Mouse (Mus musculus) hindbrain, embryonic 11.5 days (tissue): ENCODE results near the gene Rmnd5a. TPM values are rescaled to one million over a fixed set of nuclear protein-coding genes. Genes with fewer than 3 reads are reported as not detected.
"Not testable (repeated sequence)": the region's sequence is repeated elsewhere in the genome, so short reads cannot be mapped to it uniquely, and the experiment has no call there.

ENCODE experiments used
- ATAC-seq: fragments of 200-750 bp; cut with Nextera tagmentation; 2 replicates; pipeline ENCODE4 v1.8.0; 2017; ENCODE audit warnings: mild to moderate bottlenecking, moderate TSS enrichment, moderate library complexity; ENCODE audit not compliant: low FRiP score
- DNase-seq: peaks from one replicate; pipeline ENCODE4 v3.0.0-alpha.2; 2015; ENCODE audit warnings: low spot score
- H3K27ac ChIP-seq: fragments of 300-500 bp; sonication (generic); 2 replicates; pipeline ENCODE4 v1.5.1; 2014; ENCODE audit warnings: mild to moderate bottlenecking, low read depth, low read length
- H3K27me3 ChIP-seq: fragments of 300-500 bp; sonication (generic); 2 replicates; pipeline ENCODE4 v1.6.1; 2014; ENCODE audit warnings: mild to moderate bottlenecking, low read length, moderate library complexity, mixed read lengths; ENCODE audit not compliant: control insufficient read depth, insufficient read depth
- H3K36me3 ChIP-seq: fragments of 300-500 bp; sonication (generic); 2 replicates; pipeline ENCODE4 v1.6.1; 2014; ENCODE audit warnings: mild to moderate bottlenecking, low read length, moderate library complexity, mixed read lengths; ENCODE audit not compliant: control insufficient read depth, insufficient read depth
- H3K4me1 ChIP-seq: fragments of 300-500 bp; sonication (generic); replicated peaks from 2 replicates; pipeline ENCODE4 v1.6.1; 2014; ENCODE audit warnings: low read length, mixed read lengths; ENCODE audit not compliant: control insufficient read depth, insufficient read depth
- H3K4me2 ChIP-seq: fragments of 300-500 bp; sonication (generic); replicated peaks from 2 replicates; pipeline ENCODE4 v1.6.1; 2014; ENCODE audit warnings: mild to moderate bottlenecking, low read depth, low read length
- H3K4me3 ChIP-seq: fragments of 300-500 bp; sonication (generic); 2 replicates; pipeline ENCODE4 v1.5.1; 2014; ENCODE audit warnings: low read depth, low read length
- H3K9ac ChIP-seq: fragments of 300-500 bp; sonication (generic); 2 replicates; pipeline ENCODE4 v1.6.1; 2014; ENCODE audit warnings: low read depth, low read length
- H3K9me3 ChIP-seq: fragments of 300-500 bp; sonication (generic); 2 replicates; pipeline ENCODE4 v1.6.1; 2016; ENCODE audit warnings: low read length; ENCODE audit not compliant: control insufficient read depth
- WGBS: fragments of 180-500 bp; shearing (Covaris S2); extraction: QIAGEN DNeasy Blood & Tissue Kit; methylation state at CpG from one replicate; pipeline ENCODE4 v1.1.7; 2014; 5-methylcytosine and 5-hydroxymethylcytosine counted together
- polyA plus RNA-seq: library from polyadenylated mRNA; unstranded; fragments of >200 nt; fragmentation: Nextera tagmentation; extraction: Ambion mirVana; gene quantifications from 2 replicates; pipeline ENCODE4 v1.2.1, GENCODE M21; 2014

The Rmnd5a gene
- polyA plus RNA-seq, 1 experiment from 2014 or later = 7.1 TPM

DNA sequence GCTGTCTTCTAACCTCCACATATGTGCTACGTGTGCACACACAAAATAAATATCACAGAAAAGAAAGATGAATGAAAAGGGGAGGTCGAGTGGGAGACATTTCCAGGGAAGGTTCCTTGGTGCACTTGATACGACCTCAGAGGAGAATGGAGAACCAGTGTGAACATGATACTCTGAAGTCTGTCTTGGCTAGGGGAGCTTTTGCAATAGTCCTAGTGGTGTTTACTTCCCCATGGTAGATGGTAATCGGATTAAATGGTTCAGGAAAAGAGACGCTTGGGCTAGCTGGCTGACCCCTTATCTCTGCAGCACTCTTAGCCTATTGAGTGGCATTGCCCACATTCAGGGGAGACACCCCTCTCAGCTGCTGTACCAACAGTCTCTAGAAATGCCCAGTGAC is 36.3 kb upstream of the Rmnd5a start:
- H3K4me2 ChIP-seq = no peak overlapping the region
- ATAC-seq (no peak), DNase-seq (no peak)
- no peaks in the 10 kb centered on the region for H3K36me3 ChIP-seq
- 74% methylated on average over 5 of the region's 5 CpGs for WGBS
- H3K27me3 ChIP-seq = no peaks in the 10 kb centered on the region
- H3K9me3 ChIP-seq = no peaks in the 10 kb centered on the region
- H3K4me3 ChIP-seq = no peak overlapping the region
- H3K4me1 ChIP-seq = no peaks in the 10 kb centered on the region
- H3K27ac ChIP-seq = no peak overlapping the region
- no peak overlapping the region for H3K9ac ChIP-seq

DNA sequence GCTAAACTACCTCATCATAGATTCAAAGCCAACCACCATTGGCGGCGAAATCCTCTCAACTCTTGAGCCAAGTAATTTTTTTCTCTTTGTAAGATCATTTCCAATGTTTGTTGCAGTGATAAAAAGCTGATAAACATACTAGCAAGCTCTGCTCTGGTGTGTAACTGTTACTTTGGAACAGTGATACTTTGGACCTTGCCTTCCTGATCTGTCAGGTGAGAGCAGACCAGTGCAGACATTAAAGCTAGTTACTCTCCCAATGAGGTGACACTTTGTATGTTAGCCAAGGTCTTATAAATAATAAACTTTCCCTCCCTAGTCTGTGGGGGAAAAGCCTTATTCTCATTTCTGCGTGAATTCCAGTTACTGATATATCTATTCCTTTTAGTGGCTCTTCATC is 35.2 kb upstream of the Rmnd5a start:
- no peak overlapping the region for H3K9ac ChIP-seq
- WGBS = 88% methylated on average over 3 of the region's 3 CpGs
- DNase-seq (no peak), ATAC-seq (no peak)
- no peak overlapping the region for H3K4me3 ChIP-seq
- no peak overlapping the region for H3K4me2 ChIP-seq
- no peak overlapping the region for H3K27ac ChIP-seq
- no peaks in the 10 kb centered on the region for H3K9me3 ChIP-seq
- H3K36me3 ChIP-seq = no peaks in the 10 kb centered on the region
- no peaks in the 10 kb centered on the region for H3K27me3 ChIP-seq
- no peaks in the 10 kb centered on the region for H3K4me1 ChIP-seq

DNA sequence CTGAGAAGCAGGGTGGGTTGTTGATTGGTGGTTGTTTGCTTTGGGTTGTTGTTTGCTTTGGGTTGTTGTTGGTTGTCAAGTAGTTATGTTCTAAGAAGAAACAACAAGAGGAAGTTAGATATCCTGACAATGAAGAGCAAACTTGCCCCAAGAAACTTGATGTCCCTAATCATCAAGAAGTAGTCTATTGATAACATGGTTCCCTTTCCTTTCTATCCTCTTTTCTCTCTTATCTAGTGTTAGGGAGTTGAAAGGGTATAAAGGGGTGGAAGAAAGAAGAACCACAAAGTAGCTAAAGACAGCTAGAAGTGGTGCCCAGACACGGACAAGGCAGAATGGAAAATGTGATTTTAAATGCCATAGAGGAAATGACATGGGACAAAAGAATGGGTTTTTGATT is 32.3 kb upstream of the Rmnd5a start:
- no peaks in the 10 kb centered on the region for H3K9me3 ChIP-seq
- H3K4me3 ChIP-seq = no peak overlapping the region
- no peaks in the 10 kb centered on the region for H3K27me3 ChIP-seq
- no peaks in the 10 kb centered on the region for H3K4me1 ChIP-seq
- no peak overlapping the region for H3K27ac ChIP-seq
- 77% methylated on average over 1 of the region's 1 CpGs for WGBS
- H3K4me2 ChIP-seq = no peak overlapping the region
- no peaks in the 10 kb centered on the region for H3K36me3 ChIP-seq
- no peak for ATAC-seq
- DNase-seq = no peak
- H3K9ac ChIP-seq = no peak overlapping the region

DNA sequence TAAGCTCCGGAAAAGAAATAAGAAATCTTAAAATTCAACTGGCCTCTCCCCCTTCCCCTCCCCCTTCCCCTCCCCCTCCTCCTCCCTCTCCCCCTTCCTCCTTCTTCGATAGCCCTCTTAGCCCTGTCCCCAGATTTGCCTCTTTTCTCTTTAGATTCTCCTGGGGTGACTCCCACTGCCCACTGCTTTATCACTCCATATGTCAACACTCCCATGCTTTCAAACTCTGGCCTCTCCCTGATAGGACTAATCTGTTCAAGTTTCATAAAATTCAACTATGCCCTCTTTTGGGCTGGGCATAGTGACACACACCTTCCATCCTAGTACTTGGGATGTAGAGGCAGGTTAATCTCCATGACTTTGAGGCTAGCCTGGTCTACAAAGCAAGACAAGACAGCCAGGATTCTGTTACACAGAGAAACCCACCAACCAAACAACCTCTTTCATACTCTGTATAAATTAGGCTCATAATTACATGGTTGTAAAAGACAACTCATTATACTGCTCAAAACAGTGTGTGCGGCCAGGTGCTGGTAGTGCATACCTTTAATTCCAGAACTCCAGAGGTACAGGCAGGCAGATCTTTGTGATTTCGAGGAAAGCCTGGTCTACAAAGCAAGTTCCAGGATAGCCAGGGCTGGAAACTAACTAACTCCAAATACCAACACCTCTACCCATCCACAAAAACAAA is 31.5 kb upstream of the Rmnd5a start:
- no peak for ATAC-seq
- H3K36me3 ChIP-seq = no peaks in the 10 kb centered on the region
- H3K4me1 ChIP-seq = no peaks in the 10 kb centered on the region
- no peak overlapping the region for H3K4me3 ChIP-seq
- no peaks in the 10 kb centered on the region for H3K27me3 ChIP-seq
- no peak overlapping the region for H3K27ac ChIP-seq
- H3K9ac ChIP-seq = no peak overlapping the region
- 81% methylated on average over 4 of the region's 4 CpGs for WGBS
- H3K9me3 ChIP-seq = no peaks in the 10 kb centered on the region
- no peak for DNase-seq
- no peak overlapping the region for H3K4me2 ChIP-seq

DNA sequence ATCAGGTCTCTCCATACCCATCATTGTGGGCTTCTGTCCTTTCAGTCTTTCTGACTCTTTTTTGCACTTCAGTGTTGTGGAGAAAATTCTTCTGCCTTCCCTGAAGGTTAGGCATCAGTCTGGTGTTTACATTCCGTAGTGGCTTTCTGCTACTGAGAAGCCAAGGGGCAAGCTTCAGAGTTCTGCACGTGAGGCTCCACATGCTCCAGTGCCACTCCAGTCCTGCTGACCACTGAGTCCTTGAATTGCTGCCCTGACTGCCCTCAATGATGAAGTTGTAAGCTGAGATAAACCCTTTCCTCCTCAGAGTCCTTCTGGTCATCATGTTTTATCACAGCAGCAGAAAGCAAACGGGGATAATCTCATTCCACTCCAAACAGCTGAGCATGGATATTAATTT is 28.9 kb upstream of the Rmnd5a start:
- DNase-seq = no peak
- no peaks in the 10 kb centered on the region for H3K4me1 ChIP-seq
- no peaks in the 10 kb centered on the region for H3K9me3 ChIP-seq
- no peaks in the 10 kb centered on the region for H3K36me3 ChIP-seq
- H3K4me3 ChIP-seq = no peak overlapping the region
- no peaks in the 10 kb centered on the region for H3K27me3 ChIP-seq
- 74% methylated on average over 3 of the region's 3 CpGs for WGBS
- H3K9ac ChIP-seq = no peak overlapping the region
- no peak overlapping the region for H3K4me2 ChIP-seq
- no peak overlapping the region for H3K27ac ChIP-seq
- no peak for ATAC-seq

DNA sequence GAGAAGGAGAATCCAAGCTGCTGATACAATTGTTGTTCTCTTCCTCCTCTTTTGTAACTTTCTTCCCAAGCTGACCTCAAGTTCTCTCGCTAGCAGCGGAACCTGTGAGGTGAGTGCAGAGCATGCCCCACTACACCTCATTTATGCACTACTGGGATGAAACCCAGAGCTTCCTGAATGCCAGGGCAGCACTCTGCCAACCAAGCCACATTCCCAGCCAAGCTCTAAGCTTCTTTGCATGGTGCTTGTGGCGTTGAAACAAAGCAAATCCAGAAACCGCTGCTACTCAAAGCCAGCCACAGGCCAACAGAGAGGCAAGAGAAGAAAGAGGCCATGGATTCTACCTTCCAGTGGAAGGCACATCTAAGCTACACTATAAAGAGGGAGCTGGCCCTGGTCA is 27.3 kb upstream of the Rmnd5a start:
- 80% methylated on average over 4 of the region's 4 CpGs for WGBS
- Histone ChIP-seq H3K27me3 (no peaks in the 10 kb centered on the region), H3K4me1 (no peaks in the 10 kb centered on the region), H3K9ac (no peak overlapping the region), H3K27ac (no peak overlapping the region), H3K9me3 (no peaks in the 10 kb centered on the region), H3K4me2 (no peak overlapping the region), H3K4me3 (no peak overlapping the region), H3K36me3 (no peaks in the 10 kb centered on the region)
- ATAC-seq = no peak
- no peak for DNase-seq

DNA sequence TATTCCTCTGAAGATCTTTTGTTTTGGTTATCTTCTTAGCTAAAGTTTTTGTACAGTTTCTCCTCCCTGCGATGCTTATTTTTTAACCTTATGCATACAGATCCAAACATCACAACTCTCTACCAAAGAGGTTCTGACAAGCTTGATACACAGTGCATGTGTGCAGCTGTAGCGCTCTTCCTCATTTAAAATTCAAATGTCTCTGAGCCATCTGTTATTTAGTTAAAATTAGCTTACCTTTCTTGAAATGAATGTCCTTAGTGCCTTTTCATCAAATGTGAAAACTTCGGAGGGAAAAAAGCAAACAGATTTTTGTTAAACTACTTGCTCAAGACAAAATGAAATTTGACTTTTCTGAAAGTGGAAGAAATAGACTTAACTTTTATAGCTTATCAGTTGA is 24.7 kb upstream of the Rmnd5a start:
- H3K9me3 ChIP-seq = no peaks in the 10 kb centered on the region

DNA sequence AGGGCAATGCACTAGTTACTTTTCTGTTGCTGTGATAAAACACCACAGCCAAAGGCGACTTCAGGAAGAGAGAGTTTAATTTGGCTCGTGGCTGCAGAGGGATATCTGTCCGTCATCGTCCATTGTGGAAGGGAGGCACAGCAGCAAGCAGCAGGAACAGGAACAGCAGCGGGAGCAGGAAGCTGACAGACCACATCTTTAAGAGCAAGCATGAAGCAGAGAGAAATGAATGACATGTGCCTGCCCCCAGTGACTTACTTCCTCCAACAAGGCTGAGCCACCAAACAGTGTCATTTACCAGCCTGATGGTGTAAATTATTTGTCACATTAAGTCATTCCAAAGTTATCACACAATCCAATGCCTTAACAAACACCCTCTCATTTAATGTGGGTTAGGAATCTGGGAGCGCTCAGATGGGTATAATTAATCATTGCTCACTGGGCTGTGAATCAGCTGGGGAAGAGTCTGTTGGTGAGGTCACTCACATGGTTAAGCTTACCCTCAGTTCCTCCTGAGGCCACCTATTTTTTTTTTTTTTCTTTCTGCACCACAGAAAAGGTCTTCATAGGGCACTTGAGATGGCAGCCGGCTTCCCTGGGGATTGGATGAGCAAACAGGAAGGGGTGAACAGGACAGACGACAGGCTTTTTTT is 17.6 kb upstream of the Rmnd5a start:
- 78% methylated on average over 8 of the region's 8 CpGs for WGBS
- Histone ChIP-seq H3K27ac (no peak overlapping the region), H3K36me3 (no peaks in the 10 kb centered on the region), H3K9me3 (no peaks in the 10 kb centered on the region), H3K4me1 (no peaks in the 10 kb centered on the region), H3K4me2 (no peak overlapping the region), H3K27me3 (no peaks in the 10 kb centered on the region), H3K4me3 (no peak overlapping the region), H3K9ac (no peak overlapping the region)
- ATAC-seq (no peak), DNase-seq (no peak)

More for the DNA sequence above, 24.7 kb upstream of the Rmnd5a start:
- ATAC-seq = no peak
- DNase-seq = no peak
- no peaks in the 10 kb centered on the region for H3K4me1 ChIP-seq
- H3K27me3 ChIP-seq = no peaks in the 10 kb centered on the region
- no peak overlapping the region for H3K9ac ChIP-seq
- no peaks in the 10 kb centered on the region for H3K36me3 ChIP-seq
- no peak overlapping the region for H3K4me3 ChIP-seq
- H3K27ac ChIP-seq = no peak overlapping the region
- H3K4me2 ChIP-seq = no peak overlapping the region
- WGBS = 86% methylated on average over 3 of the region's 3 CpGs

DNA sequence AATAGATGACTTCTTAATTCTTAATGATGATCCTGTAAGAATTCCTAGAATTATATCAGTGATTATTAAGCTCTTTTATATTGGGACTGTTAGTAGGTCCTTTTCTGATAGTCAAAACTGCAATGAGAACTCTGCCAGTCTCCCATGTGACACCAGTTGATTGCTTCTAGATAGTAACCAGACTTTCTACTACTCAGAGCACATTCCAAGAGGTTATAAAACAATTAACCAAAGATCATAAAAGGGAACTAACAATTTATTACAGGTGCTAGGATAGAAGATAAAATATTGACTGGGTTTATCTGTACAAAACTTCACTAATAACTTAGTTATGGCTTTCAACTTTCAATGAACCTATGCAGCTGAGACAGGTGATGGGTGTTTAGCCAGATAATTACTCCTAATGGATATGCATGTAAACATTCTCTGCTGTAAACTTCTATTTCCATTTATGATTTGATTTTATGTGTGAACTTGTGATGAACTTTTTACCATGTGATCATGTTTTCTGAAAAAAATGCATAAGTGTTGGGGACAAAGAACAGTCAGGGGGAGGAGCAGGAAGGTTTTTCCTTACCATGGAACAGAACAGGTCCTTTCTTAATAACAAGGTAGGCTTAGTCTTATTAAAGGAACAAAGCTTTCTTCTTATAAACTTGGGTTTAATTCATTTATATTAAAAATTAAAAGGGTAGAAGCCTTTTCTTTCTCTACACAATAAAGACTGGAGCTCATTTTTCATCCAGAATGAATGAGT is 13.7 kb upstream of the Rmnd5a start:
- not testable (repeated sequence) for H3K4me2 ChIP-seq, H3K27me3 ChIP-seq, H3K9ac ChIP-seq, H3K4me1 ChIP-seq, ATAC-seq, H3K27ac ChIP-seq, DNase-seq, H3K4me3 ChIP-seq, H3K9me3 ChIP-seq, H3K36me3 ChIP-seq
